Mouse (Mus musculus): ENCODE results near the gene Atg16l1.
"Not testable (repeated sequence)": the region's sequence is repeated elsewhere in the genome, so short reads cannot be mapped to it uniquely, and the experiment has no call there.

Atg16l1 gene

GRCm38 (mm10) chr1:87771724-87772123, 16.1 kb downstream of the Atg16l1 start:
- DNase-seq (ENCODE audit: low read depth, low spot score): no peak

GRCm38 (mm10) chr1:87773336-87773735, 17.7 kb downstream of the Atg16l1 start:
- no peak for DNase-seq (ENCODE audit: low read depth, low spot score)

DNA sequence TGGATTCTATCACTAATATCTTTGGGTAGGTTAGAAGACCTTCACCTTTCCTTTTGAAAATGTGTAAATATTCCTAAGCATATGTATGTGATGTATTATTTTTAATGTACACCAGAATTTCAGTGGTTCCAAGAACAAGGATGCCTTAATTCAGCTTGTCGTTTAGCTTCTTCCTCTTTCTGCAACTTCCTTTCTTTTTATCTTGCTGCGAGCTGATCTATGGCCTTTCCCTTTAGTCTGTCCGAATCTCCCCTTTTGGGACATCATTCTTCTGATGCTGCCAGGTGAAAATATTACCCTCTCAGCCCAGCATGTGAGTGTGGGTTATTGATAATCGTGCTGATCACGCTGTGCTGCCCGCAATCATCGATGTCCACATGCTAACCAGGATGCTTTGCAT, 19.2 kb downstream of the Atg16l1 start:
- no peak for DNase-seq (ENCODE audit: low read depth, low spot score)

GRCm38 (mm10) chr1:87779204-87779785, 23.6 kb downstream of the Atg16l1 start:
- DNase-seq (ENCODE audit: low read depth, low spot score): no peak

DNA sequence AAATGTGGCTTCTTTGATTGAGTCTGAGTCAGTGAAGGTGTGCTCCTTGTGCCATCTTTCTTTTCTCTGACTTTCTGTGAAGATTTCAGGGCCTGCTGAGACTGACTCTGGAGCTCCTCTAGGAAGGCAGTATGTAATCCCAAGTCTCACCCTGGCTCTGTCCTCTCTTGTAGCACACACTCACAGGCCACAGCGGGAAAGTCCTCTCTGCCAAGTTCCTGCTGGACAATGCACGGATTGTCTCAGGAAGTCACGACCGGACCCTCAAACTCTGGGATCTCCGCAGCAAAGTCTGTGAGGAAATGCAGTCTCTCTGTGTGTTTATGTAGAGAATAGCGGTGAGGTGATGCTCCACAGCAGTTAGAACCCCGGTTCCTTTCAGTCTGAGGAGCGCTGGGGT, 30.0 kb downstream of the Atg16l1 start:
- no peak for DNase-seq (ENCODE audit: low read depth, low spot score)

GRCm38 (mm10) chr1:87786251-87786650, 30.6 kb downstream of the Atg16l1 start:
- DNase-seq (ENCODE audit: low read depth, low spot score): no peak

DNA sequence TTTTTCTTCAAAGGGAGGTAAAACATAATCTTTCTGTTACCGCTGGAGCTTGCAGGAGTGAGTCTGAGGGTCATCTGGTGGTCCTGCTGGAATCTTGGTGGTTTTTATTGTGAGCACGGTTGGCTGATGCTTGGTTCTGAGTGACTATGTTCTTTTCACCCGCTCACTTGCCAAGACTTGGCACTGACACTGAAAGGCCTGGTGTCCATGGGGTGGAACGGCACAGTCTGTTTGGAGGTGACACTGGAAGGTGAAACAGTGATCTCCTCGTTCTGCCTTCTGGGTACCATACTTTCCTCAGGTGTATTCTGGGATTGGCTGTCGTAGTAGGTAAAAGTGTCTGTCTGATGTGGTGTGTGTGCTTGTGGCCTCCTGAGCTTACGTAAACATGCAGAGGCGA, 34.0 kb downstream of the Atg16l1 start:
- DNase-seq (ENCODE audit: low read depth, low spot score): no peak

- no peak for DNase-seq (ENCODE audit: low read depth, low spot score)
These were observed 36.9 kb downstream of the Atg16l1 start for GRCm38 (mm10) chr1:87792438-87793137.

GRCm38 (mm10) chr1:87793138-87793449, 37.4 kb downstream of the Atg16l1 start:
- no peak for DNase-seq (ENCODE audit: low read depth, low spot score)

DNA sequence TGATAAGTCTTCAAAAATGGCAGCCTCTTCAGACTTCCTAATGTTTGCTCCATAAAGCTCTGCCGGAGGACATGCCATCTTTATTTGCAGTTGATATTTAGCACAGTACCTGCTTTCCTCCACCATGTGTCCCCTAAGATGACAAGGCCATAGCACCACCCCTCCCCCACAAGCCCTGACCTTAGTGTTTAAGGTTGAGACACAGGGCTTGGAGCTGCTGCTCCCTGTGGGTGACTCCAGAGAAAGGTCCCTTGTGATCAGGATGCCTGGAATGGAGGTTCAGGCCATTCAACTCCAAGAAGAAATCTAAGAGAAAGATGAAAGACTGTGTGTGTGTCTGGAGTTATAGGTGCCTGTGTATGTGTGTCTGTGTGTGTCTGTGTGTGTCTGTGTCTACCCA, 42.0 kb downstream of the Atg16l1 start:
- DNase-seq (ENCODE audit: low read depth, low spot score): no peak

- no peak for DNase-seq (ENCODE audit: low read depth, low spot score)
These were observed 42.6 kb downstream of the Atg16l1 start for GRCm38 (mm10) chr1:87798306-87798705.

GRCm38 (mm10) chr1:87803576-87803975, 47.9 kb downstream of the Atg16l1 start, which contains the start of gene Sag:
TSS of gene Sag (plus strand) at chr1:87803680.
- DNase-seq (ENCODE audit: low read depth, low spot score): no peak

DNA sequence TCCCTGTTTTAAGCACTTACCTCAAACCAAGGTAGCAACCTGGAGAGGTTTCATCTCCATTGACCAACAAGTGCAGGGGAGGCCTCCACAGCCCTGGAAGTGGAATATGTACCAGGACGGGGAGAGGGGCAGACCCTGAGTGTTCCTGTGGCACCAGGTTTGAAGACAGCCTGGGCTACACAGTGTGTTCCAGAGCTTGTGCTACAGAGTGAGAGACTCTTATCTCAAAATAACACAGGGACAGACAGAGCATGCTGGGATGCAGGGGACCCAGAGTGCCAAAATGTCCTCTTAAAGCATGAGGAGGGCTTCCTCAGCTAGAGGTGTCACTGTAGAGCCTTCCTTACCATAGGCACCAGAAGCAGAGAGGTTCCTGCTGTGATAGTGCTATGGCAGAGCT, 52.1 kb downstream of the Atg16l1 start:
- no peak for DNase-seq (ENCODE audit: low read depth, low spot score)

DNA sequence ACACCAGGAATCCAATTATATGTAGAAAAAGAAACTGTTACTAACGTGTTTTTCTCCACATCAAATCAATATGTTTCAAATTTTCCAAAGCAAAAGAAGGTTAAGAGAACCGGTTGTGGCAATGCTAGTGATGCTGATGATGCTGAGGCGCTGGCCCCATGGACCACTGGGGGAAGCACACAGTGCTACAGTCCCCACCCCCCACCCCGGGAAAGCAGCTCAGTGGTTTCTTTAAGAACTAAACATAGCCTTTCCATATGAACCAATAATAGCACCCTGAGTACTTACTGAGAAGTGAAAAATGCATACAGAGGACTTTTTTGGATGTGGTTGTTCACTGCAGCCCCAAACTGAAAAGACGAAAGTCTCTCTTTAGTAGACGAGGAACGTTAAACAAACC, 55.7 kb downstream of the Atg16l1 start:
- no peak for DNase-seq (ENCODE audit: low read depth, low spot score)

DNA sequence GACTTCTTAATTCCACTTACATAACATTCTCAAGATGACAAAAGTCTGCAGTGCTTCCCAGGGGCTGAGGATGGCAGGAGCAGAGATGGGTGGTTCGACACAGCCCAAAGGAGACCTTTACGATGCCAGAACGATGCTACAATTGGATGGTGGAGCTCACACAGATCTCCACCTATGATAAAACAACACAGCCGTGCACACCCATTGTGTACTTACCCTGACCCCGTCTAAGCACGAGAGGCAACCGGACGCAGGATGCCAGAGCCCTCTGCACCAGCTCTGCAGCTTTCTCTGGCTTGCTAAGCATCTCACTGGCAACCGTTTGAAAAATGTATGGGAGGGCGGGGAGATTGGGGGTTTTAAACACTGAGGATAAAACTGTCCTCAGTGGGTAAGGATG, 56.4 kb downstream of the Atg16l1 start:
- DNase-seq (ENCODE audit: low read depth, low spot score): no peak

DNA sequence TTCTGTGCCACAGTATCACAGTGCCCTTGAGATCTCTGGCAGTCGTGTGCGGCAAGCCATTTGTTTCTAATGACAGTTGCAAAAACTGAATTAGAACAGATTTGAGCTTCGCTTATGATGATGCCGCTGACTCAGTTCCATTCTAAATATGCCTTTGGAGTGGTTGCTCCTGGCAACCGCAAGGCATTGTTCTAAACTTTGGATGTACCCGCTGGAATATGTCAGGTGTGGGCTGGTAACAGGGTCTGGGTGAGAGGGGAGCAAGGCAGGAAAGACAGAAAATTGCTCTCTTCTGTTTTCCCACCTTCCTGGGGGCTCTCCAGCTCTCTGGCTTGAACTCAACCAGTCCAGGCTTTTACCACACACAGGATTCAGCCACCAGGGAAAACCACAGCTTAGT, 57.5 kb downstream of the Atg16l1 start:
- DNase-seq (ENCODE audit: low read depth, low spot score): no peak

GRCm38 (mm10) chr1:87813681-87814080, 58.0 kb downstream of the Atg16l1 start:
- DNase-seq (ENCODE audit: low read depth, low spot score): no peak

DNA sequence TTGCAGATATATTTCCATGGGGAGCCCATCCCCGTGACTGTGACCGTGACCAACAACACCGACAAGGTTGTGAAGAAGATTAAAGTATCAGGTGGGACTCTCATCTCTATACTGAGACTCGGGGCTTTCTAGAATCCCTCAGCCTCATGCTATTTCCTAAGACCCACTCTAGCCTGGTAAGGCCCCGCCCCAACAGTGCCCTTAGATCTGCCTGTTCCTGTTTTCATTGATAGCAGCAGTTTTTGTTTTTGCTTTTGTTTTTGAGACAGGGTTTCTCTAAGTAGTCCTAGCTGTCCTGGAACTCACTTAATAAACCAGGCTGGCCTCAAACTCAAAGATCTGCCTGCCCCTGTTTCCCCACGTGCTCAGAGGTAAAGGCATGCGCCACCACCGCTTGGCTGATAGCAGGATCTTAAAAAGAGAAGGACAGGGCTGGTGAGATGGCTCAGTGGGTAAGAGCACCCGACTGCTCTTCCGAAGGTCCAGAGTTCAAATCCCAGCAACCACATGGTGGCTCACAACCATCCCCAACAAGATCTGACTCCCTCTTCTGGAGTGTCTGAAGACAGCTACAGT, 68.8 kb downstream of the Atg16l1 start:
- no peak for DNase-seq (ENCODE audit: low read depth, low spot score)

DNA sequence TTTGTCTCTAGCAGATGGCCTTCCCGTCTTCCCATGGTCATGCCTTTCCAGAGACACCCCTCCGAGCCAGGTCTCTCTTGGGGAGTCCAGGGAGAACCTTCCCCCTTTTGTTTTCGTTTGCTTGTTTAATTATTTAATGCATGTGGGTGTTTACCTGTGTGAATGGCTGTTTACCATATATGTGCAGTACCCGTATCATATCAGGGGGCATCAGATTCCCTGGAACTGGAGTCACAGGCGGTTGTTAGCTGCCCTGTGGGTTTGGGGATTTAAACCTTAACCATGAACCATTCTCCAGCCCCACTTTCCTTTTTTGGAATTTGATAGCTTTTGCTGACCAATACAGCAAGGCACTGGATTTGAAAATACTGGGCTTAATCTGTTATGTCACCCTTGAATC, 69.6 kb downstream of the Atg16l1 start:
- DNase-seq (ENCODE audit: low read depth, low spot score): no peak

- no peak for DNase-seq (ENCODE audit: low read depth, low spot score)
These were observed 70.3 kb downstream of the Atg16l1 start for GRCm38 (mm10) chr1:87825991-87826390.

- DNase-seq (ENCODE audit: low read depth, low spot score): no peak
These were observed 70.8 kb downstream of the Atg16l1 start for GRCm38 (mm10) chr1:87826474-87826873.

- not testable (repeated sequence) for DNase-seq (ENCODE audit: low read depth, low spot score)
These were observed 71.8 kb downstream of the Atg16l1 start for GRCm38 (mm10) chr1:87827476-87827875.

DNA sequence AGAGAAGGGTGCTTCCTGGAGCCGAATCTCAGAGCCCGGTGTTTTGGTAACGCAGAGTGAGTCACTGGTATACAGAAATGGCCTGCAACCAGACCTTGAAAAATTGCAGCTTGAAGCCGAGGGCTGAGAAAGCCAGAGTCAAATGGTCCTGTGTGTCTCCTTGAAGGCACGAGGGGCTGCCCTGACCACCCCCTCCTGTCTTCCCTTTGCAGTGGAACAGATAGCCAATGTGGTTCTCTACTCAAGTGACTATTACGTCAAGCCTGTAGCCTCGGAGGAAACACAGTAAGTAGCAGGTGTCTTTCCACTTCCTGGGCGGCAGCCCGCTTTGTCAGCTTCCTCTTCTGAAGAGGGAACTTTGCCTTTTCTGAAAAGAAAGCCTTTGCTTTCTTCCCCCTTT, 72.5 kb downstream of the Atg16l1 start:
- no peak for DNase-seq (ENCODE audit: low read depth, low spot score)

Data from c-Kit-negative CD71-positive TER-119-positive erythroid progenitor cells, embryonic 14.5 days (primary cell).